Mouse (Mus musculus) forebrain, embryonic 13.5 days (tissue): Measurements from ENCODE around the gene Sypl. TPM values are rescaled to one million over a fixed set of nuclear protein-coding genes. Genes with fewer than 3 reads are reported as not detected.

Source experiments
- ATAC-seq: fragments of 200-750 bp; cut with Nextera tagmentation; 2 replicates; pipeline ENCODE4 v1.8.0; 2017
- H3K27ac ChIP-seq: fragments of 300-500 bp; sonication (generic); 2 replicates; pipeline ENCODE4 v1.5.1; 2015; ENCODE audit warnings: inconsistent platforms, mild to moderate bottlenecking, moderate library complexity
- H3K27me3 ChIP-seq: fragments of 300-500 bp; sonication (generic); 2 replicates; pipeline ENCODE4 v1.6.1; 2015; ENCODE audit warnings: mild to moderate bottlenecking, inconsistent platforms
- H3K36me3 ChIP-seq: fragments of 300-500 bp; sonication (generic); 2 replicates; pipeline ENCODE4 v1.6.1; 2015; ENCODE audit warnings: mild to moderate bottlenecking, inconsistent platforms; ENCODE audit not compliant: poor library complexity, severe bottlenecking
- H3K4me1 ChIP-seq: fragments of 300-500 bp; sonication (generic); 2 replicates; pipeline ENCODE4 v1.6.1; 2015; ENCODE audit warnings: inconsistent platforms
- H3K4me2 ChIP-seq: fragments of 300-500 bp; sonication (generic); 2 replicates; pipeline ENCODE4 v1.6.1; 2015; ENCODE audit warnings: inconsistent platforms, mild to moderate bottlenecking, moderate library complexity
- H3K4me3 ChIP-seq: fragments of 300-500 bp; sonication (generic); 2 replicates; pipeline ENCODE4 v1.5.1; 2015; ENCODE audit warnings: mild to moderate bottlenecking, inconsistent platforms
- H3K9ac ChIP-seq: fragments of 300-500 bp; sonication (generic); 2 replicates; pipeline ENCODE4 v1.6.1; 2015; ENCODE audit warnings: mild to moderate bottlenecking, inconsistent platforms
- H3K9me3 ChIP-seq: fragments of 300-500 bp; sonication (generic); replicated peaks from 2 replicates; pipeline ENCODE4 v1.6.1; 2016; ENCODE audit warnings: inconsistent platforms
- WGBS: fragments of 180-500 bp; shearing (Covaris S2); methylation state at CpG from one replicate; pipeline ENCODE4 v1.1.7; 2015; 5-methylcytosine and 5-hydroxymethylcytosine counted together
- polyA plus RNA-seq: library from polyadenylated mRNA; unstranded; fragments of >200 nt; fragmentation: Nextera tagmentation; extraction: Ambion mirVana; gene quantifications from 2 replicates; pipeline ENCODE4 v1.2.1, GENCODE M21; 2015

Gene Sypl
- polyA plus RNA-seq, 1 experiment from 2014 or later = 41.2 TPM

DNA sequence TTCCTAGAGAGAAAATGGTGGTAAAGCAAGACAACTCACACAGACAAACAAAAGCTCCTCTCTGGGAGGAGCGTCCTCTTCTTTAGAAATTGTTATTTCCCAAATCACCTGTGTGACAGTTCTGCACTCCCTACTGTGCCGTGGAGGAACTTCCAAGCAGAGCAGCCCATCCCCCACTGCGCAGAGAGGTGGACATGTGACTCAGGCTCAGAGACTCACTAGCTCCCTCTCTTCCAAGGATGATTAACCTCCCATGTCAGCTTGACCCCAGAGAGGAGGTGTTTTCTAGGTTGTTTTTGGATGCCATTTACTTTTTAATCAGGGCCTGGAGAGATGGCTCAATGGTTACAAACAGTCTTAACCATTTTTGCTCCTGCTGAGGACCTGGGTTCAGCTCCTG, 29.4 kb upstream of the Sypl start:
- H3K4me1 ChIP-seq = peaks cover 17% of the 10 kb centered on the region
- no peak overlapping the region for H3K4me2 ChIP-seq
- 0 out of 2 replicates have a peak, but pooled peaks cover 2% of the 10 kb centered on the region for H3K27me3 ChIP-seq
- H3K4me3 ChIP-seq = no peak overlapping the region
- 49% methylated on average over 3 of the region's 3 CpGs for WGBS
- H3K9me3 ChIP-seq = no peaks in the 10 kb centered on the region
- H3K36me3 ChIP-seq = no peaks in the 10 kb centered on the region
- H3K9ac ChIP-seq = no peak overlapping the region
- no peak for ATAC-seq
- no peak overlapping the region for H3K27ac ChIP-seq

DNA sequence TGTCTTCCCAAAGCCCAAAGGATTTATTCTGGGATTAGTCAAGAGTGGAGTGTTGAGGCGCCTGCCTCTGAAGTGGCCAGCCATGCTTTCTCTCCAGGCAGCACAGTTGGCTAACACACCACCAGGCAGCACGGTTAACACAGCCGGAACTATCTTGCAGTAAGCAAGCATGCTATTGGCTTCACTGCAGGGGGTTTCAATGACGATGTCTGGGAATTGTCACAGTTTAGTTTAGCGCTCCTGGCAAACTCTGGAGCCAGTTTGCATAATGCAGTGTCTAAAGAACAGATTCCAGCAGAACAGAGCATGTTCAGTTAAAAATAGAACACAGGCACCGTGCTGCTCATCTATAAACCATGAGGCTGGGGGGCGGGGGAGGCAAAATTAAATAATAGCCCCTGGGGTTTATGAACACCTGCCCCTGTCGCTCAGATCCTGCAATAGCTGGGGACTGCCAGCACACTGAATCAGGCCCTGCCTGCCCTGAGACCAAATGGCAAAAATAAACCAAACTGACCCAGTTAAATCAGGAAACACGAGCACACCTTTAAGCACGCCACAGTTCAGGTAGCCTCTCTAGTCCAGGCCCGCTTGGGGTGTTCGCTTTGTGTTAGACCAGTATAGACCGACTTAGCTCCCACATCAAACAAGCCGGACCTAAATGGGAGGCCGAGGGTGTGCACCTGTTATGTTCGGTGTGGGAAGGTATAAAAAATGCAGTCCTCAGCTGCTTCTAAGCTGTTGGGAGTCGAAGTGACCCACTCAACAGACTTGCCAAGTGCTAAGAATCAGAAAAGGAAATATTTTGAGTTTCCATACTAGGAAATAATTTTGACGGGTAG, 27.1 kb upstream of the Sypl start:
- no peaks in the 10 kb centered on the region for H3K36me3 ChIP-seq
- peak; percentile 89 for ATAC-seq
- peak overlapping the region; percentile 1; the same call in 1 of the 2 replicates for H3K27ac ChIP-seq
- 0 out of 2 replicates have a peak, but pooled peaks cover 2% of the 10 kb centered on the region for H3K27me3 ChIP-seq
- H3K4me1 ChIP-seq = peaks cover 17% of the 10 kb centered on the region
- H3K9me3 ChIP-seq = no peaks in the 10 kb centered on the region
- no peak overlapping the region for H3K4me3 ChIP-seq
- WGBS = 57% methylated on average over 18 of the region's 18 CpGs
- H3K4me2 ChIP-seq = 0 out of 2 replicates have a peak overlapping the region, but pooled peaks have one; percentile 7
- H3K9ac ChIP-seq = no peak overlapping the region

DNA sequence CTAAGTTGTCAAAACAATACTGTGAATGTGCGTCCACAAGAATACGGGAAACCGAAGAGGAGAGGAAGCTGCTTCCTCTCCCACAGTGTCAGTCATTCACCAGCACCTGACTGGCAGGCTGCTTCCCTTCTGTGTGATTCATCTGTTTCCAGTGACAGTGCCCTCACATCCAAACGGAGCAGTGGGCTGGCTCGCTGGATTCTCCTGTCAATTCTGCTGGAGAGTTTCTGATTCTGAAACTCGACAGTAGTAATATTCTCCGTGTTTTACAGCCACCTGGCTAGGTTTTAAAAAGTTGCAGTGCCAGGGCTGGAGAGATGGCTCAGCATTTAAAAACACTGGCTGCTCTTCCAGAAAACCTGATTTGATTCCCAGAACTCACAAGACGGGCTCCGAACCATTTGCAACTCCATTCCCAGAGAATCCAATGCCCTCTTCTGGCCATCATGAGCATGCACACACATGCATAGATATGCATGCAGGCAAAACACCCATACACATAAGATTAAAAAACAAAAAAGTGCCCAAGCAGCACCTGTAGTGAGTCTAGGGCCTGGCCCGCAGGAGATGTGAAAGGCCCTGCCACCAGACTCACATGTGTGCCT, 26.4 kb upstream of the Sypl start:
- H3K27me3 ChIP-seq = 0 out of 2 replicates have a peak, but pooled peaks cover 2% of the 10 kb centered on the region
- no peaks in the 10 kb centered on the region for H3K9me3 ChIP-seq
- H3K4me1 ChIP-seq = peaks cover 17% of the 10 kb centered on the region
- H3K27ac ChIP-seq = no peak overlapping the region
- ATAC-seq = no peak
- H3K4me3 ChIP-seq = no peak overlapping the region
- 82% methylated on average over 10 of the region's 10 CpGs for WGBS
- no peaks in the 10 kb centered on the region for H3K36me3 ChIP-seq
- no peak overlapping the region for H3K4me2 ChIP-seq
- no peak overlapping the region for H3K9ac ChIP-seq

DNA sequence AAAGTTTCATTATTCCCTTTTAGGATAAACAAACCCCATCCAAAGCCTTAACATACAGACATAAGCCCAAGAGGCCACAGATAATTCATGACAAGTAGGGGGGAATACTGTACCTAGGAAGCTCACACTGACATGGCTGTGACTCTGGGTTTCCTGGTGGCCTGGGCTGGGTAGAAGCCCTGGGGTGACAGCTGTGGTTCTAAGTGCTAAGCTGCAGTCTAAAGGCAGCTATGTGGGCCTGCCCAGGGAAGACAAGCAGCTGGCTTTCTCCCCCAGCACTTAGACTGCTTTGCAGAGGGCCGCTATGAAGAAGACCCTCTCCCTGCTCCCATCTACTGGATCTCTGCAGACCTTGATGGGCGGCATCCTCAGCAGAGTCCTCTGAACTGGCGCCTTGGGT, 25.5 kb upstream of the Sypl start:
- Histone ChIP-seq H3K4me1 (peaks cover 17% of the 10 kb centered on the region), H3K27me3 (0 out of 2 replicates have a peak, but pooled peaks cover 2% of the 10 kb centered on the region), H3K9ac (no peak overlapping the region), H3K9me3 (no peaks in the 10 kb centered on the region), H3K36me3 (no peaks in the 10 kb centered on the region), H3K4me2 (no peak overlapping the region), H3K27ac (no peak overlapping the region), H3K4me3 (no peak overlapping the region)
- ATAC-seq = no peak
- 49% methylated on average over 3 of the region's 3 CpGs for WGBS

DNA sequence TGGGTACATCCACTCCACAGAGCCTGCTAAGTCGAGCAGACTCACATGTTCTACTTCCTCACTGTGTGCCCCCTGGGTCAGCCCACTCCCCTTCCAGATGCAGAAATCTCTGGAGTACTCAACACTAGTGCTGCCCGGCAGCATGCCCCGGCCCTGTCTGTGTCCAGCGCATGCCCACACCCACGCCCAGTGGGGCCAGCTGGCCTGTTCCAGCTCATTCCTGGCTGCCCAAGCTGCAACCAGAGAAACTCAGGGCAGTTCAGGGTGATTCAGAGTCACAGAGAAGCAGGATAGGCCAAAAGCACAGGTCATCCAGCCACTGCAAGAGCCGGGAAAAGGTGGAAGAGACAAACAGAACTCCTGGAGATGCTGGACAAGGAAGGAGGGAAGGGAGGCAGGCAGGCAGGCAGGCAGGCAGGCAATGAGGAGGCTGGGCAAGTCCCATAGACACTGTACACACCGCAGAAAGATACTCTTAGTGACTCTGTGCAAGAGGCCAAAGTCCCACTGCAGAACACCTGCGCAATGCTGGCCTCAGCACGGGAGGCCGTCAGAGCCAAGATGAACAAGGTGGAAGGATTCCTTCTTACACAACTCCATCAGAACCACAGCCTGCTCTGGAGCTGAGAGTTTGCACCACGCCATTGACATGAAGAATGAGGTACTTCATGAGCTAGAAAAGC, 23.7 kb upstream of the Sypl start:
- Histone ChIP-seq H3K4me3 (no peak overlapping the region), H3K27ac (no peak overlapping the region), H3K4me1 (peaks cover 17% of the 10 kb centered on the region), H3K27me3 (0 out of 2 replicates have a peak, but pooled peaks cover 2% of the 10 kb centered on the region), H3K36me3 (no peaks in the 10 kb centered on the region), H3K9me3 (no peaks in the 10 kb centered on the region), H3K4me2 (no peak overlapping the region), H3K9ac (no peak overlapping the region; the same call in 1 of the 2 replicates)
- ATAC-seq = no peak
- WGBS = 86% methylated on average over 11 of the region's 11 CpGs

DNA sequence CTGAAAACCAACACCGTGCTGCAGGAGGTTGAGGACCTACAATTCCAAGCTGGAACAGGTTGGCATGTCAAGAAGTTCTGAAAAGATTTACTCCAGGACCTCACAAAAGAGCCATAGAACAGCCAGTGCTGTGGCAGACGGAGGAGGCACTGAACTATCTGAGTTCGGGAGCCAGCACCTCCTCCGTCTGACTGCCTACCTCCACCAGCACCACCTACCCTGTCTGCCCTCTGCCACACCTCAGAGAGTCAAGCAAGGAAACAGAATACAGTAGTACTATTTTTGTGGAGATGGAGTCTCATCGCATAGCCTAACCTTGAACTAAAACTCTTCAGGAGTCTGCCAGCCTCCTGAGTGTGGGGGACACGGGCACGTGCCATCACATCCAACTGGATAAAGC, 23.1 kb upstream of the Sypl start:
- Histone ChIP-seq H3K9me3 (no peaks in the 10 kb centered on the region), H3K4me1 (peaks cover 17% of the 10 kb centered on the region), H3K4me2 (no peak overlapping the region), H3K27ac (no peak overlapping the region), H3K9ac (no peak overlapping the region), H3K36me3 (no peaks in the 10 kb centered on the region), H3K4me3 (no peak overlapping the region), H3K27me3 (0 out of 2 replicates have a peak, but pooled peaks cover 2% of the 10 kb centered on the region)
- 89% methylated on average over 7 of the region's 7 CpGs for WGBS
- ATAC-seq = no peak

DNA sequence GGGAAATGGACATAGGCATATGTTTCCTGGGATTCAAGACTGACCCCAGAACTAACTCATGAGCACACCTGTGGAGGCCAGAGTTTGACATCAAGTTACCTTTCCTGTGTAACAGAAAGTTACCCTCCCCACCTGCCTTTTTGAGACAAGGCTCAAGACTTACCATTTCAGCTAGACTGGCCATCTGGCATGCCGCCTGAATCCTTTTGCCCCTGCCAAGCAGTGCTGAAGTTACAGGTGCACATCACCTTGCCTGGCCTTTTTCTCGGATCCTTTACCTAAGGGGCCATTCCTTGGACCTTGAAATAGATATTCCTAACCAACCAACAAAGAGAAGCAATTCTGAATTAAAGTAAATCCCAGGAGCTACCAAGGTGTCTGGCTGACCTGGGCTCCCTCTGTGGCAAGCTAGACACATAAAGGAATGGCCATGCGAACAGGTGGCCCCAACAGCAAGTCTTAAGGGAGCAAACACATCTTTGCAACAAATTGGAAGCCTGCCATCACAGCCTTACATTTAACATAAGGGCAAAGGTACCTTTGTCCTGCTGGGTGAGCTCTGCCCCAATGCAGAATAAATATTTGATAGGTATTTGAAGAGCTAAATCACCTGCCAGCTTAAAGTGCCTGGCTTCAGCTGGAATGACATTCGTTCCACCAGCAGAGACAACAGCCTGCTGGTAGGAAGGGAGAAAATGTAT, 17.3 kb upstream of the Sypl start:
- H3K4me1 ChIP-seq = no peaks in the 10 kb centered on the region

DNA sequence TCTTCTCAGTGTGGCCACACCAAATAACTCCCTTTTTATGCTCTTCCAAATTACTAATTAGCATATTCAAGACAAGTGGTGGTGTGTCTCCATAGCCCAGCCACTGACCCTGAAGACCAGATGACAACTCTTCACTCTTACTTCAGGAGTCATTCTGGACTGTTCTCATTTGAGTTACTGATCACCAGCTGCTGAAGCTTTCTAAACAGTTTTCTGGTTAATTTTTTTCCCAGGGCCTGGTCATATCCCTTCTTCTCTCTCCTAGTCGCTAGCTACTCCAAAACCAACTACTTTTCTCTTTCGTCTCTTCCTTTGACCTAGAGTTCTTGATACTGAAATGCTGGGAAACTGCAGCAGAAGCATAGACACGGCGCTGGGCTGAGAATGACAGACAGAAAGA, 12.6 kb upstream of the Sypl start:
- H3K4me3 ChIP-seq = no peak overlapping the region
- no peak for ATAC-seq
- no peaks in the 10 kb centered on the region for H3K36me3 ChIP-seq
- H3K9ac ChIP-seq = no peak overlapping the region
- 89% methylated on average over 4 of the region's 4 CpGs for WGBS
- H3K4me2 ChIP-seq = no peak overlapping the region
- H3K9me3 ChIP-seq = no peaks in the 10 kb centered on the region
- H3K4me1 ChIP-seq = 0 out of 2 replicates have a peak, but pooled peaks cover 8% of the 10 kb centered on the region
- no peaks in the 10 kb centered on the region for H3K27me3 ChIP-seq
- H3K27ac ChIP-seq = no peak overlapping the region

More for the DNA sequence above, 17.3 kb upstream of the Sypl start:
- ATAC-seq = no peak
- no peak overlapping the region for H3K9ac ChIP-seq
- WGBS = 86% methylated on average over 4 of the region's 4 CpGs
- no peak overlapping the region for H3K4me3 ChIP-seq
- H3K4me2 ChIP-seq = no peak overlapping the region
- H3K36me3 ChIP-seq = no peaks in the 10 kb centered on the region
- no peaks in the 10 kb centered on the region for H3K9me3 ChIP-seq
- no peaks in the 10 kb centered on the region for H3K27me3 ChIP-seq
- H3K27ac ChIP-seq = no peak overlapping the region

DNA sequence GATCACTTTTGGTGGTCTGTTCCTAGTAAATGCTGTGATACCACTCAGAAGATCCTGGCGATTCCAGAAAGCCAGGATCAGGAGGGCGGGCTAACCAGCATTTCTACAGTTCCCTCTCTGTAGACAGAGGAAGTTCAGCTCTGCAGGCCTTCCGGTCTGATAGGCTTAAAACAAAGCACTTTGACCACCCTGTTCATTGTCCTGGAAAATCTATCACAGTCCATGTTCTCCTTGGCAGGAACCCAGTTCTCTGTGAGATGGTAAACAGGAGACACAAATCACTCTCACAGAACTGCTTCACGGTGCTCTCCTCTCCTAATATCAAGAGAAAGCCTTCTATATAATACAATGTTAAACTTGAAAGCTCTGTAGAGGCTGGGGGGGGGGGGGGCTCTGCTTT, 10.3 kb upstream of the Sypl start:
- Histone ChIP-seq H3K4me1 (0 out of 2 replicates have a peak, but pooled peaks cover 8% of the 10 kb centered on the region), H3K27me3 (no peaks in the 10 kb centered on the region), H3K27ac (no peak overlapping the region), H3K4me2 (no peak overlapping the region), H3K4me3 (no peak overlapping the region), H3K9me3 (no peaks in the 10 kb centered on the region), H3K36me3 (no peaks in the 10 kb centered on the region), H3K9ac (no peak overlapping the region)
- 55% methylated on average over 4 of the region's 4 CpGs for WGBS
- no peak for ATAC-seq

DNA sequence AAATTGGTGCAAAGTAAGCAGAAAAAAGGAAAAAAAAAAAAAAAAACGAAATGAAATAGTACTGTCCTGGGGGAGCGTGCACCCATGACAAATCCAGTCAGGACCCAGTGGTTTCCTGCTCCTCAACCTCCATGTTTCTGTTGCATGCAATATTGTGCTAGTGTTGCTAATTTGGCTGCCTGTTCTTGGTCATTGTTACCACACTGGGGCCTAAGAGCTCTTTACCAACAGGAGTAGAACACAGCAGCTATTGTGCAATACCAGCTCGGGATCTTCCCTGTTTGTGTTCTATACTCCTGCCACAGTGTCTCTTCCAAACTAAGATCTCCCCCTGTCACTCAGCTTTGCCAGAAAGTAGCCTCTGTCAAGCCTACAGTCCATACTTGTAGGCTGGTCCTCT, 9.7 kb upstream of the Sypl start:
- WGBS = 72% methylated on average over 3 of the region's 3 CpGs
- H3K4me2 ChIP-seq = no peak overlapping the region
- no peak for ATAC-seq

DNA sequence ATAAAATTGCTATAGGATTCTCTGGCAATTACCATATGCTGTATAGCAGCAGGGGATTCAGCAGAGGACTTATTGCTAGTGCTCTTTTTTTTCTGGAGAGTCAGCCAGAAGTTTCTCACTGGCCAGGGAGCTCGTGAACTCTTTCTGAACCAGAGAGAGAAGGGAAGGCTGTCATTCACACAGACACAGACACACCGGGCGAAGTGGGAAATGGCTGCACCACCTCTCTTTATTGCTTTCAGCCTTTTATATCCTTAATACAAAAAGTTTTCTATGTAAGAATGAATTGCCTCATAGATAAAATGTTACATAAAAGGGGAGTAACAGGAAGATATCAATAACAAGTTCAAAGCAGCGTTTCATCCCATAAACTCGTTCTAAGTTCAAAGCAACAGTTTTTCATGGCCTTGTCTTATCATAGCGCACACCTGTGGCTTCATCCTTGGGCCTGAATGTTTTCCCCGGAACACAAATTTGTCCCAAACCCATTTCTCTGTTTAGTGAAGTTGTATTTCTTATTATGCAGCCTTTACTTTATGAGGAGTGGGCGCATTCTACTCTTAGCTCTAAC, 8.7 kb upstream of the Sypl start:
- no peaks in the 10 kb centered on the region for H3K9me3 ChIP-seq
- H3K4me1 ChIP-seq = 0 out of 2 replicates have a peak, but pooled peaks cover 8% of the 10 kb centered on the region
- no peaks in the 10 kb centered on the region for H3K27me3 ChIP-seq
- no peak overlapping the region for H3K9ac ChIP-seq
- H3K4me2 ChIP-seq = no peak overlapping the region
- no peak overlapping the region for H3K27ac ChIP-seq
- H3K36me3 ChIP-seq = no peaks in the 10 kb centered on the region
- no peak overlapping the region for H3K4me3 ChIP-seq
- WGBS = 72% methylated on average over 8 of the region's 8 CpGs
- no peak for ATAC-seq

More for the DNA sequence above, 9.7 kb upstream of the Sypl start:
- no peaks in the 10 kb centered on the region for H3K9me3 ChIP-seq
- no peak overlapping the region for H3K27ac ChIP-seq
- H3K4me1 ChIP-seq = 0 out of 2 replicates have a peak, but pooled peaks cover 8% of the 10 kb centered on the region
- no peaks in the 10 kb centered on the region for H3K36me3 ChIP-seq
- no peak overlapping the region for H3K9ac ChIP-seq
- H3K27me3 ChIP-seq = no peaks in the 10 kb centered on the region
- no peak overlapping the region for H3K4me3 ChIP-seq
